Mouse (Mus musculus) myocyte (in vitro differentiated cells): Measurements from ENCODE around the gene Gm20388. TPM values are rescaled to one million over a fixed set of nuclear protein-coding genes. Genes with fewer than 3 reads are reported as not detected.
A peak's percentile ranks its signal among the peaks of the same experiment; 100 is the strongest.

ENCODE experiments used
- H3K27me3 ChIP-seq: one replicate; pipeline ENCODE4 v1.6.1; 2011; ENCODE audit not compliant: control insufficient read depth, insufficient read depth, insufficient read length
- H3K36me3 ChIP-seq: one replicate; pipeline ENCODE4 v1.6.1; 2011; ENCODE audit not compliant: control insufficient read depth, insufficient read depth
- H3K4me2 ChIP-seq: one replicate; pipeline ENCODE4 v1.6.1; 2011; ENCODE audit warnings: low read depth, control low read depth
- H3K4me3 ChIP-seq: one replicate; pipeline ENCODE4 v1.5.1; 2011; ENCODE audit warnings: mild to moderate bottlenecking, control low read depth, moderate library complexity
- H3K79me2 ChIP-seq: one replicate; pipeline ENCODE4 v1.6.1; 2011; ENCODE audit not compliant: control insufficient read depth, insufficient read depth
- H3ac ChIP-seq: one replicate; pipeline ENCODE4 v1.6.1; 2011; ENCODE audit not compliant: control insufficient read depth, insufficient read length
- CEBPB ChIP-seq: IDR thresholded peaks from 2 replicates; pipeline ENCODE4 v1.6.1; 2011; ENCODE audit warnings: mild to moderate bottlenecking, moderate library complexity; ENCODE audit not compliant: poor library complexity, insufficient read depth, severe bottlenecking
- E2F4 ChIP-seq: IDR thresholded peaks from one replicate; pipeline ENCODE4 v1.6.1; 2011; ENCODE audit warnings: mild to moderate bottlenecking, control low read depth, moderate library complexity; ENCODE audit not compliant: insufficient read depth
- MAX ChIP-seq: IDR thresholded peaks from one replicate; pipeline ENCODE4 v1.6.1; 2011; ENCODE audit warnings: low read depth, mild to moderate bottlenecking, control low read depth
- MYOD1 ChIP-seq, 3 experiments: IDR thresholded peaks; one replicate each; pipeline ENCODE4 v1.6.1; 2011; ENCODE audit warnings: control low read depth in 2 of 3, low read depth in 2 of 3, mild to moderate bottlenecking in 2 of 3, moderate library complexity in 1 of 3; ENCODE audit not compliant: insufficient read length in 2 of 3, control insufficient read depth in 1 of 3
- MYOG ChIP-seq, 3 experiments: IDR thresholded peaks; one replicate each; pipeline ENCODE4 v1.6.1; 2011; ENCODE audit warnings: control low read depth in 2 of 3, low read depth in 2 of 3, mild to moderate bottlenecking in 2 of 3; ENCODE audit not compliant: insufficient read length in 2 of 3, control insufficient read depth in 1 of 3, insufficient read depth in 1 of 3
- POLR2A ChIP-seq: IDR thresholded peaks from one replicate; pipeline ENCODE4 v1.6.1; 2011; ENCODE audit warnings: low read depth, mild to moderate bottlenecking, control low read depth, moderate library complexity; ENCODE audit not compliant: insufficient read length
- POLR2AphosphoS2 ChIP-seq: IDR thresholded peaks from one replicate; pipeline ENCODE4 v1.6.1; 2011; ENCODE audit warnings: low read depth, control low read depth; ENCODE audit not compliant: insufficient read length
- REST ChIP-seq: IDR thresholded peaks from one replicate; pipeline ENCODE4 v1.6.1; 2011; ENCODE audit warnings: mild to moderate bottlenecking, control low read depth, moderate library complexity; ENCODE audit not compliant: insufficient read depth, insufficient read length
- SRF ChIP-seq: IDR thresholded peaks from one replicate; pipeline ENCODE4 v1.6.1; 2011; ENCODE audit warnings: low read depth; ENCODE audit not compliant: control insufficient read depth, insufficient read length
- TCF12 ChIP-seq: IDR thresholded peaks from one replicate; pipeline ENCODE4 v1.6.1; 2011; ENCODE audit warnings: mild to moderate bottlenecking, control low read depth; ENCODE audit not compliant: poor library complexity, insufficient read depth, severe bottlenecking
- TCF3 ChIP-seq: IDR thresholded peaks from one replicate; pipeline ENCODE4 v1.6.1; 2011; ENCODE audit warnings: low read depth, control low read depth; ENCODE audit not compliant: insufficient read length
- USF1 ChIP-seq: IDR thresholded peaks from one replicate; pipeline ENCODE4 v1.6.1; 2011; ENCODE audit warnings: low read depth, mild to moderate bottlenecking, control low read depth, moderate library complexity
- polyA plus RNA-seq: library from polyadenylated mRNA; unstranded; fragments of >200 nt; fragmentation: generic; extraction: Trizol; gene quantifications from one replicate; pipeline ENCODE4 v1.2.1, GENCODE M21; 2012; ENCODE audit warnings: missing spikeins

The Gm20388 gene
- polyA plus RNA-seq, 1 experiment, result 15.3 TPM

DNA sequence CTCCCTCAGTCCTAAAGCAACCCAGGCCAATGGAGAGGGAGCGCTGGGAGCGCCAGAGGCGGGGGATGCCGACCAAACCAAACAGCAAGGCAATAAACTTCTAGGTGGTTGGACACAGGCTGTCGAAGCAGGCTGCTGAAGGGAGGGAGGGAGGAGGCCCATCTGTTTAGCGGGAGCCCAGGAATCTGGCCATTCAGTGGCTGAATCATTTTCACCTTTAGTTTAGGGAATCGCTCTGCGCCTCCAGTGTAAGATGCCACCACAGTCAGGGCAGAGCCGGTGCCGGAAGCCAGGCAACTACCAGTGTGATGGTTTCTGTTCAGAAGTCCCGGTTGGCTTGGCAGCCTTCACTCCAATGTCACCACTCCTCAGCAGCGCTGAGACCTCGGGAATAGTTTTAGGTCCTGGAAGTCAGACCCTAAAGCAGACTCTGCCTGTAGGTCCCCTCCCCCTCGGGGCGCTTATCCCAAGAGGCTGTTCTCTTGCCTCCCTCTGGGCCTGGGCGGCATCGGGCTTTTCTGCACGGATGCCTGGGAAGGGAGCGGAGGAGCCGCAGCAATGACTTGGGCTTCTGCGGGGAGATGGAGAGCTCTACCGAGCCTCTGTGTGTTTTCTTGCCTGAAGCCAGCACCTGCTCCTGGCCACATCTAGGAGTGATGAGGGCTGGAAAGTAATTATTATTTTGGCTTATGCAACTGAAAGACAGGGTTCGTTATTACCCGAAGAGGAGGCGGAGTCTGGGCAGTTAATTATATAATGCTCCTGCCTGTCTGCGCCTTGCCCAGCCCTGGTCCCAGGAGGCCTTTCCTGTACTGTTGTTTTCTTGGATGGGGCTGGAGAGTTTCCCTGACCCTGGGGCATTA is 1821.1 kb downstream of the Gm20388 start:
- Histone ChIP-seq H3K27me3 (peaks cover 73% of the 10 kb centered on the region), H3ac (no peak overlapping the region), H3K4me3 (no peak overlapping the region), H3K4me2 (no peak overlapping the region), H3K36me3 (no peaks in the 10 kb centered on the region), H3K79me2 (no peaks in the 10 kb centered on the region)
- TF ChIP-seq POLR2A (no peak), USF1 (no peak), MYOG (IDR thresholded peaks at IDR 0.05; ENCODE audit: control insufficient read depth in 1 of 3, insufficient read depth in 1 of 3, insufficient read length in 2 of 3, low read depth in 2 of 3) (no peak)

DNA sequence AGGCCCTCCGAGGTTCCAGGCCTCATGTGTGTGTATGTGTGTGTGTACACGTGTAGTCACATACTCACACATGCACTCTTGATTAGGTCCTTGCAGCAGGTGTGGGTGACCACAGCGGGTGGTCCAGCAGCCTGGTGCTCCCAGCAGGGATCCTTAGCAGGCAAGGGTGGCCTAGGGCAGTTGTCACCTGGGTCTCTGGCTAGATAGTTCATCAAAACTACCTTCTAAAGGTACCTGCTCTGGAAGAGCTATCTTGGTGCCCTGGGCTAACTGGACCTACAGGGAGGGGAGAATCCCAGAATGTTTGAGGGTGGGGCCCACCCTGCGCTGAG is 1821.7 kb downstream of the Gm20388 start:
- H3K79me2 ChIP-seq, result no peaks in the 10 kb centered on the region
- TF ChIP-seq POLR2A, result no peak
- no peak for TF ChIP-seq CEBPB
- TF ChIP-seq REST, result no peak
- H3K27me3 ChIP-seq, result peaks cover 73% of the 10 kb centered on the region
- no peak overlapping the region for H3K4me2 ChIP-seq
- no peaks in the 10 kb centered on the region for H3K36me3 ChIP-seq
- H3ac ChIP-seq, result no peak overlapping the region
- H3K4me3 ChIP-seq, result no peak overlapping the region

- no peaks in the 10 kb centered on the region for H3K79me2 ChIP-seq
- no peak overlapping the region for H3K4me3 ChIP-seq
- TF ChIP-seq SRF, result no peak
- no peak for TF ChIP-seq MYOG (IDR thresholded peaks at IDR 0.05; ENCODE audit: control insufficient read depth in 1 of 3, insufficient read depth in 1 of 3, insufficient read length in 2 of 3, low read depth in 2 of 3)
- TF ChIP-seq POLR2AphosphoS2, result no peak
- TF ChIP-seq POLR2A, result no peak
- TF ChIP-seq TCF3, result no peak
- TF ChIP-seq MAX, result no peak
- TF ChIP-seq REST, result no peak
- TF ChIP-seq TCF12, result no peak
- no peak for TF ChIP-seq USF1
- no peak for TF ChIP-seq MYOD1 (IDR thresholded peaks at IDR 0.05; ENCODE audit: control insufficient read depth in 1 of 3, insufficient read length in 2 of 3, low read depth in 2 of 3)
- no peak for TF ChIP-seq CEBPB
- H3K4me2 ChIP-seq, result no peak overlapping the region
- no peak overlapping the region for H3ac ChIP-seq
- H3K36me3 ChIP-seq, result no peaks in the 10 kb centered on the region
- peaks cover 59% of the 10 kb centered on the region for H3K27me3 ChIP-seq
Measured at GRCm38 (mm10) chr8:121734262-121734661, 1823.6 kb downstream of the Gm20388 start.

- TF ChIP-seq TCF12, result no peak
- TF ChIP-seq MAX, result no peak
- no peak for TF ChIP-seq POLR2A
- peak; percentile 73 for TF ChIP-seq REST
- H3K27me3 ChIP-seq, result peaks cover 59% of the 10 kb centered on the region
Measured at GRCm38 (mm10) chr8:121736236-121736635, 1825.6 kb downstream of the Gm20388 start.

DNA sequence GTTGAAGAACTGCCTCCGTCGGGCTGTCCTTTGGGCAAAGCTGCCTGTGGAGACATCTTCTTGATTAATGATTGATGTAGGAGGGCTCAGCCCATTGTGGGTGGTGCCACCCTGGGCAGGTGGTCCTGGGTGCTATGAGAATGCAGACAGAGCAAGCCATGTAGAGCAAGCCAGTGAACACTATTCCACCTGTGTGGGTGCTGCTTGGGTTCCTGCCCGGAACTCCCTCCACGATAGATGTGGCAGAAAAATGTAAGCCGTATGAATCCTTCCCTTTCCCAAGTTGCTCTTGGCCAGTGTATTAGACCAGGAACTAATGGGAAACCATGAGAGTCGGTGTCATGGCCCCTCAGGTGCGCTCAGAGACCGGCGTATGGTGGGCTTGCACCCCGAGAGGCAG is 1830.1 kb downstream of the Gm20388 start:
- Histone ChIP-seq H3ac (no peak overlapping the region), H3K4me3 (no peak overlapping the region), H3K36me3 (no peaks in the 10 kb centered on the region), H3K4me2 (no peak overlapping the region), H3K79me2 (no peaks in the 10 kb centered on the region), H3K27me3 (peaks cover 55% of the 10 kb centered on the region)
- TF ChIP-seq SRF (no peak), TCF3 (no peak), MYOG (IDR thresholded peaks at IDR 0.05; ENCODE audit: control insufficient read depth in 1 of 3, insufficient read depth in 1 of 3, insufficient read length in 2 of 3, low read depth in 2 of 3) (no peak), REST (no peak), POLR2AphosphoS2 (no peak), POLR2A (no peak), CEBPB (no peak), E2F4 (no peak), USF1 (no peak), MAX (no peak), TCF12 (no peak), MYOD1 (IDR thresholded peaks at IDR 0.05; ENCODE audit: control insufficient read depth in 1 of 3, insufficient read length in 2 of 3, low read depth in 2 of 3) (no peak)

More at GRCm38 (mm10) chr8:121736236-121736635, 1825.6 kb downstream of the Gm20388 start:
- Histone ChIP-seq H3K4me2 (no peak overlapping the region), H3ac (no peak overlapping the region), H3K36me3 (no peaks in the 10 kb centered on the region), H3K4me3 (no peak overlapping the region), H3K79me2 (no peaks in the 10 kb centered on the region)
